In the genomic region with DNA sequence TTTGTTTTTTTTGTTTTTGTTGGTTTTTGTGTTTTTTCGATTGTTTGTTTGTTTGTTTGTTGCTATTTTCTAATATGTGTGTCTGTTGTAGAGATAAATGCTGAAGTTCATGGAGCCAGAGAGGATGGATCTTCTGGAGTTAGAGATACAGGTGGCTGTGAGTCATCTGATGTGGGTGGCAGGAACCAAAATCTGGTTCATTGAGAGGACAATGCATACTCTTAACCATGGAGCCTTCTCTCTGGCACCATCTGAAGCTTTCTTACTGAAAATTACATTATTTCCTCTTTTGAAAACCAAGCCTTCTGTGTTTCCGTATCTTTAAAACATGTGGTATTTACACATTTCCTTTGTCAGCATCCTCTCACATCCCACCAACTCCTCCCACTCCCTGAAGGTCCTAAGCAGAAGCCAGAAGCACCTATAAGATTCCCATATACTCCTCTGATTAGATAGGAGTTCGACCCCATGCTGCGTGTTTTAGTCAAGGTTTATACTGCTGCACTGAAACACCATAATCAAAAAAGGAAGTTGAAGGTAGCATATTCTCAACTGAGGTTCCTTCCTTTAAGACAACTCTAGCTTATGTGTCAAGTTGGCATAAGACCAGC, we compare ENCODE assay signal across 20 mouse cellular contexts. TPM values are rescaled to one million over a fixed set of nuclear protein-coding genes. Genes with fewer than 3 reads are reported as not detected.
DNase-seq lines count a peak whose midpoint lies in the region; ATAC-seq and TF ChIP-seq lines count a peak whose summit lies in the region.
"Had no signal": no experiment of that assay in that cellular context is flagged by ENCODE, and none has a peak within 500 bp of the region (broad histone marks: within the 10 kb centered on the region; RNA-seq: fewer than 3 reads in every experiment).

No protein-coding gene starts in this region.

- H3K4me3 ChIP-seq in bone marrow macrophage, adult 2 months (ENCODE audit: insufficient read depth, low read length) = no peak overlapping the region
- no peak overlapping the region for H3K4me3 ChIP-seq in hindbrain, embryonic 14.5 days (replicated peaks; ENCODE audit: low read length)
- H3K4me3 ChIP-seq in forebrain, postnatal 0 days (ENCODE audit: low read depth, low read length) = no peak overlapping the region
- H3K4me3 ChIP-seq: embryonic facial prominence, embryonic 10.5 days; forebrain, embryonic 13.5 days; heart, embryonic 15.5 days; hindbrain, embryonic 12.5 days; liver, embryonic 15.5 days; midbrain, embryonic 10.5 days; neural tube, embryonic 13.5 days; stomach, embryonic 15.5 days had no signal

- DNase-seq in spleen, postnatal 36 days (ENCODE audit: low spot score in 2 of 2) = peak; percentile 43 to 56
- DNase-seq in spleen, adult 12 weeks (ENCODE audit: low spot score) = no peak
- no peak for DNase-seq in hindbrain, embryonic 14.5 days (ENCODE audit: low spot score)
- DNase-seq in layer of hippocampus, adult 9-11 months = no peak
- DNase-seq in forebrain, postnatal 0 days = no peak
- DNase-seq: cerebellum, adult 11 months; cerebellum, postnatal 25 days; lung, postnatal 14 days; right cerebral cortex, postnatal 25 days had no signal

- peak overlapping the region; percentile 86 for H3K27ac ChIP-seq in bone marrow macrophage, adult 2 months (ENCODE audit: insufficient read depth, low read depth, low read length)
- H3K27ac ChIP-seq in hindbrain, embryonic 14.5 days = no peak overlapping the region
- no peak overlapping the region for H3K27ac ChIP-seq in forebrain, postnatal 0 days (ENCODE audit: low read depth, low read length)
- H3K27ac ChIP-seq: embryonic facial prominence, embryonic 10.5 days; forebrain, embryonic 13.5 days; heart, embryonic 15.5 days; hindbrain, embryonic 12.5 days; liver, embryonic 15.5 days; midbrain, embryonic 10.5 days; neural tube, embryonic 13.5 days; stomach, embryonic 15.5 days had no signal

- no peaks in the 10 kb centered on the region for H3K9me3 ChIP-seq in hindbrain, embryonic 14.5 days (ENCODE audit: control insufficient read depth, low read length)
- H3K9me3 ChIP-seq in forebrain, postnatal 0 days (ENCODE audit: low read length) = no peaks in the 10 kb centered on the region
- H3K9me3 ChIP-seq: embryonic facial prominence, embryonic 10.5 days; forebrain, embryonic 13.5 days; heart, embryonic 15.5 days; hindbrain, embryonic 12.5 days; liver, embryonic 15.5 days; midbrain, embryonic 10.5 days; neural tube, embryonic 13.5 days; stomach, embryonic 15.5 days had no signal

- peaks cover 32% of the 10 kb centered on the region for H3K4me1 ChIP-seq in bone marrow macrophage, adult 2 months (ENCODE audit: control insufficient read depth, insufficient read depth, low read length)
- H3K4me1 ChIP-seq in hindbrain, embryonic 14.5 days (replicated peaks; ENCODE audit: control insufficient read depth, insufficient read depth, low read length) = peaks cover 5% of the 10 kb centered on the region
- no peaks in the 10 kb centered on the region for H3K4me1 ChIP-seq in forebrain, postnatal 0 days (ENCODE audit: insufficient read depth)
- H3K4me1 ChIP-seq: embryonic facial prominence, embryonic 10.5 days; heart, embryonic 15.5 days; hindbrain, embryonic 12.5 days; liver, embryonic 15.5 days; midbrain, embryonic 10.5 days; stomach, embryonic 15.5 days had no signal

- H3K27me3 ChIP-seq in hindbrain, embryonic 14.5 days (ENCODE audit: control insufficient read depth, insufficient read depth, low read length) = no peaks in the 10 kb centered on the region
- H3K27me3 ChIP-seq in forebrain, postnatal 0 days (ENCODE audit: insufficient read depth, low read length) = no peaks in the 10 kb centered on the region
- H3K27me3 ChIP-seq: forebrain, embryonic 13.5 days; heart, embryonic 15.5 days; hindbrain, embryonic 12.5 days; liver, embryonic 15.5 days; neural tube, embryonic 13.5 days; stomach, embryonic 15.5 days had no signal

- H3K9ac ChIP-seq in hindbrain, embryonic 14.5 days = no peak overlapping the region
- no peak overlapping the region for H3K9ac ChIP-seq in forebrain, postnatal 0 days
- H3K9ac ChIP-seq: forebrain, embryonic 13.5 days; heart, embryonic 15.5 days; hindbrain, embryonic 12.5 days; liver, embryonic 15.5 days; neural tube, embryonic 13.5 days; stomach, embryonic 15.5 days had no signal

- H3K4me2 ChIP-seq in hindbrain, embryonic 14.5 days (replicated peaks) = no peak overlapping the region
- no peak overlapping the region for H3K4me2 ChIP-seq in forebrain, postnatal 0 days (ENCODE audit: low read depth)
- H3K4me2 ChIP-seq: forebrain, embryonic 13.5 days; heart, embryonic 15.5 days; hindbrain, embryonic 12.5 days; liver, embryonic 15.5 days; neural tube, embryonic 13.5 days; stomach, embryonic 15.5 days had no signal

- no peaks in the 10 kb centered on the region for H3K36me3 ChIP-seq in hindbrain, embryonic 14.5 days (replicated peaks; ENCODE audit: control insufficient read depth, insufficient read depth)
- no peaks in the 10 kb centered on the region for H3K36me3 ChIP-seq in forebrain, postnatal 0 days (ENCODE audit: insufficient read depth)
- H3K36me3 ChIP-seq: embryonic facial prominence, embryonic 10.5 days; heart, embryonic 15.5 days; hindbrain, embryonic 12.5 days; liver, embryonic 15.5 days; midbrain, embryonic 10.5 days; neural tube, embryonic 13.5 days; stomach, embryonic 15.5 days had no signal

- ATAC-seq in megakaryocyte progenitor cell, adult 5-6 weeks (replicated peaks; ENCODE audit: poor library complexity) = peak; percentile 57
- ATAC-seq in hindbrain, embryonic 14.5 days (ENCODE audit: low FRiP score) = no peak
- no peak for ATAC-seq in forebrain, postnatal 0 days
- ATAC-seq: forebrain, embryonic 13.5 days; Patski had no signal

- TF ChIP-seq CTCF in bone marrow macrophage, adult 2 months (IDR thresholded peaks at IDR 0.05; ENCODE audit: low read depth, low read length) = no peak
- TF ChIP-seq CTCF in forebrain, postnatal 0 days (IDR thresholded peaks at IDR 0.05; ENCODE audit: low read depth) = no peak

- 90% methylated on average over 4 of the region's 4 CpGs for WGBS in hindbrain, embryonic 14.5 days
- WGBS in forebrain, postnatal 0 days = 96% methylated on average over 4 of the region's 4 CpGs

- TF ChIP-seq POLR2A in bone marrow macrophage, adult 2 months (IDR thresholded peaks at IDR 0.05; ENCODE audit: borderline replicate concordance, low read depth, low read length) = no peak

RNA-seq across cellular contexts. Expression of a gene that starts 14.3 kb away (rescaled TPM):
- 22.2 and 25.1 TPM in 2 replicates for polyA plus RNA-seq in bone marrow macrophage, adult 2 months (2012; ENCODE audit: insufficient read depth, insufficient read length, missing spikeins)
- total RNA-seq in megakaryocyte progenitor cell, adult 5-6 weeks (2015) = 26.8 and 29.4 TPM in 2 replicates
- total RNA-seq in megakaryocyte progenitor cell, adult 5-6 weeks (2017) = 23.9 and 29.4 TPM in 2 replicates
- 17.9 and 21.4 TPM in 2 replicates for polyA plus RNA-seq in hindbrain, embryonic 14.5 days (2014; fragmentation: Nextera tagmentation; extraction: Ambion mirVana)
- total RNA-seq in forebrain, postnatal 0 days (2014; rRNA removed) = 15.2 and 17.9 TPM in 2 replicates
- 5.6 and 6.4 TPM in 2 replicates for polyA plus RNA-seq in forebrain, postnatal 0 days (2015; fragmentation: Nextera tagmentation; extraction: Ambion mirVana)

Comparison
In these comparisons a context has a peak if more than half of its experiments do, and no peak if none do; other contexts are left out.
1. DNase-seq: peak in spleen, postnatal 36 days (2 of 2); none in spleen, adult 12 weeks (single experiment), hindbrain, embryonic 14.5 days (single experiment), layer of hippocampus, adult 9-11 months (single experiment) and forebrain, postnatal 0 days (single experiment).